Mouse (Mus musculus) liver, postnatal 0 days (tissue): ENCODE data around the gene Myof.

ENCODE experiments used
- CTCF ChIP-seq: sonication (generic); IDR thresholded peaks from 2 replicates; pipeline ENCODE4 v1.5.1; 2016; ENCODE audit warnings: antibody characterized with exemption, low read depth
- EP300 ChIP-seq: IDR thresholded peaks from 2 replicates; pipeline ENCODE4 v1.6.1; 2016; ENCODE audit warnings: antibody characterized with exemption, low read depth, mild to moderate bottlenecking

DNA sequence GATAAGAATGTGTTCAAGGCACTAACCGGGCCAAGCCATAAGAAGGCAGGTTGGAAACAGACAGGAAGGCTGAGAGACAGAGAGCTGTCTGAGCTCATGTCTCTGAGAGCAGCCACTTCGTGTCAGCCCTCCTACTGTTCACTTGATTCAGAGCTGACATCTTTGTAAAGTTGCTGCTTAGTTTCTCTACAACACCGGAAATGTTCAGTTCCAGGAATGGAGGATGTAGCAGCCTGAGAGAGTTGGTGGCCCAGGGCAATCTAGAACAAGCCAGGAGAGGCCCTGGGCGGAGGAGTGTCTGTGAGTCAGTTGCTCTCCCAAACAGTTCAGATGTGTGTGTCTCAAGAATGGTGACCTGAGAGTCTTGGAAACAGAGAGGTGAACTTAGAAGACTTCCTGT, 77.5 kb downstream of the Myof start:
- TF ChIP-seq EP300 = no peak
- TF ChIP-seq CTCF = no peak
